Mouse (Mus musculus) heart, embryonic 11.5 days (tissue): ENCODE measurements around the gene Coro2a. TPM values are rescaled to one million over a fixed set of nuclear protein-coding genes. Genes with fewer than 3 reads are reported as not detected.

ENCODE experiments used
- ATAC-seq: fragments of 200-750 bp; cut with Nextera tagmentation; replicated peaks from 2 replicates; pipeline ENCODE4 v1.8.0; 2017; ENCODE audit warnings: moderate library complexity; ENCODE audit not compliant: insufficient number of reproducible peaks, low FRiP score, low TSS enrichment
- H3K27ac ChIP-seq: fragments of 300-500 bp; sonication (generic); 2 replicates; pipeline ENCODE4 v1.5.1; 2014; ENCODE audit warnings: mild to moderate bottlenecking, low read depth, low read length
- H3K27me3 ChIP-seq: fragments of 300-500 bp; sonication (generic); 2 replicates; pipeline ENCODE4 v1.6.1; 2014; ENCODE audit warnings: mild to moderate bottlenecking, low read length, mixed read lengths; ENCODE audit not compliant: control insufficient read depth, insufficient read depth
- H3K36me3 ChIP-seq: fragments of 300-500 bp; sonication (generic); 2 replicates; pipeline ENCODE4 v1.6.1; 2014; ENCODE audit warnings: mild to moderate bottlenecking, low read length, moderate library complexity, mixed read lengths; ENCODE audit not compliant: control insufficient read depth, insufficient read depth
- H3K4me1 ChIP-seq: fragments of 300-500 bp; sonication (generic); 2 replicates; pipeline ENCODE4 v1.6.1; 2014; ENCODE audit warnings: low read length; ENCODE audit not compliant: control insufficient read depth, insufficient read depth
- H3K4me2 ChIP-seq: fragments of 300-500 bp; sonication (generic); 2 replicates; pipeline ENCODE4 v1.6.1; 2014; ENCODE audit warnings: mild to moderate bottlenecking, moderate library complexity
- H3K4me3 ChIP-seq: fragments of 300-500 bp; sonication (generic); 2 replicates; pipeline ENCODE4 v1.5.1; 2014; ENCODE audit warnings: low read depth, low read length
- H3K9ac ChIP-seq: fragments of 300-500 bp; sonication (generic); 2 replicates; pipeline ENCODE4 v1.6.1; 2014; ENCODE audit warnings: mild to moderate bottlenecking, low read depth, low read length, moderate library complexity
- H3K9me3 ChIP-seq: fragments of 300-500 bp; sonication (generic); replicated peaks from 2 replicates; pipeline ENCODE4 v1.6.1; 2016; ENCODE audit warnings: low read length; ENCODE audit not compliant: control insufficient read depth
- WGBS: fragments of 180-500 bp; shearing (Covaris S2); extraction: QIAGEN DNeasy Blood & Tissue Kit; methylation state at CpG from one replicate; pipeline ENCODE4 v1.1.7; 2014; ENCODE audit not compliant: insufficient replicate concordance; 5-methylcytosine and 5-hydroxymethylcytosine counted together
- polyA plus RNA-seq: library from polyadenylated mRNA; unstranded; fragments of >200 nt; fragmentation: Nextera tagmentation; extraction: Ambion mirVana; gene quantifications from 2 replicates; pipeline ENCODE4 v1.2.1, GENCODE M21; 2014

Coro2a gene
- polyA plus RNA-seq, 1 experiment from 2014 or later, result 0.50 TPM

DNA sequence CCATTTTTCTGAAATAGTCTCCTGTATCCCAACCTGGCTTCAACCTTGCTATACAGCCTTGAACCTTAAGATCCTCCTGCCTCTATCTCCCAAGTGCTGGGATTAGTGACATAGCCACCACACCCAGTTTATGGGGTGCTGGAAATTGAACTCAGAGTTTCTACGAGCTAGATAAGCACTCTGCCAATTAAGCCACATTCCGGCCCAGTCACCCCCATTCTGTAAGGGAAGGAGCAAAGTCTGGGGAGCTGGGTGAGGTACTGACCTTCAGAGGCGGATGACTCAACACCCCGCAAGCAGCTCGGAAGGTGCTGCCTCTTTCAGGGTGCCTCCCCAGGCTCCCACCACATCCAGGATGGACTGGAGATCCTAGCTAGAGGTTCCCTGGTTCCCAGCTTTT is 7.9 kb downstream of the Coro2a start:
- Histone ChIP-seq H3K36me3 (no peaks in the 10 kb centered on the region), H3K4me1 (no peaks in the 10 kb centered on the region), H3K27ac (no peak overlapping the region), H3K9ac (no peak overlapping the region), H3K4me3 (no peak overlapping the region), H3K9me3 (no peaks in the 10 kb centered on the region), H3K4me2 (no peak overlapping the region), H3K27me3 (peaks cover 19% of the 10 kb centered on the region)
- no peak for ATAC-seq
- 76% methylated on average over 5 of the region's 5 CpGs for WGBS

DNA sequence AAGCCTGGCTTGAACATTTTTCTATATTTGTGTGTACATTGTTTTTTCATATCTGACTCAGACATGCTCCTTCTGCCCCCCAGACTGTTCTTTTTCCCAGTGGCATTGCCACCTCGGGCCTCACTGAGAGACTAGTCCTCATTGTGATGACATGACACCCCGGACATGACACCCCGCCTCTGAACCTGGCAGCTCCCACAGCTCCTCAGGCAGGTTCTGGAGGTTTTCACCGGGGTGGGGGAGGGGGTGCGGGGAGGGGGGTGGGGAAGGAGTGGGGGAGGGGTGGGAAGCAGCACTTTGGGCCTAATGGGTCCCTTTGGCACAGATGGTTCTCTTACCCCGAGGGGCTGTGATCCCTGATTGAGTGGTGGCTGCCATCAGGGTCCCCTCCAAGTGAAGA is 8.5 kb downstream of the Coro2a start:
- H3K36me3 ChIP-seq, result no peaks in the 10 kb centered on the region
- no peaks in the 10 kb centered on the region for H3K4me1 ChIP-seq
- H3K4me3 ChIP-seq, result no peak overlapping the region
- no peak for ATAC-seq
- H3K27ac ChIP-seq, result no peak overlapping the region
- 20% methylated on average over 6 of the region's 6 CpGs for WGBS
- no peak overlapping the region for H3K9ac ChIP-seq
- peaks cover 16% of the 10 kb centered on the region for H3K27me3 ChIP-seq
- no peaks in the 10 kb centered on the region for H3K9me3 ChIP-seq
- H3K4me2 ChIP-seq, result no peak overlapping the region

DNA sequence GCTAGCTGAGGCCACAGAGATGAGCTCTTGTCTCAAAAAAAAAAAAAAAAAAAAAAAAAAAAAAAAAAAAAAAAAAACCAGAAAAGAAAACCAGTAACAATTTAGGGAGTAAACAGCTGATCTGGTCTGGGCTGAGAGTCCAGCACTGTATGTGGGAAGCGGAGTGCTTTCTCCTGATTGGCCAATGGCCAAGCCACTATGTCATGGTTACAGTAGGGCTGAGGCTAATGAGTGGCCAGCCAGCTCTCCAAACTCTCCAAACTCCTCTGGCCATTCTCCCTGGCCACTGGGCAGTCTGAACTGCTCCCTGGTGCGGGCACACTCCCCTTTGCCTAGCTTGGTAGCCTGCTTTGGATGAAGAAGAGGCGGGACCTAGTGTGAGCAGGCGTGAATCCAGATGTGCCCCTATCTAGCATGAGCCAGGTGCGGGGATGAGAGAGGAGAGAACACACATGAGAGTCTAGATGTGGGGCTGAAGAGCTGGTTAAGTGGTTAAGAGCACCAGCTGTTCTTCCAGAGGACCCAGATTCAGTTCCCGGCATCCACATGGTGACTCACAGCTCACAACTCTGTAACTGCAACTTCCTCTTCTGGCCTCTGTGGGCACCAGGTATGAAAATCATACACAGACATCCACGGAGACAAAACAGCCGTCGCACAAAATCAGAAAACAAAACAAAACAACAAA is 10.0 kb downstream of the Coro2a start:
- peaks cover 4% of the 10 kb centered on the region; the same call in 1 of the 2 replicates for H3K27me3 ChIP-seq
- no peak overlapping the region for H3K4me2 ChIP-seq
- no peak overlapping the region for H3K4me3 ChIP-seq
- no peak overlapping the region for H3K9ac ChIP-seq
- WGBS, result 83% methylated on average over 9 of the region's 9 CpGs
- ATAC-seq, result no peak
- H3K4me1 ChIP-seq, result peaks cover 3% of the 10 kb centered on the region
- no peaks in the 10 kb centered on the region for H3K36me3 ChIP-seq
- no peaks in the 10 kb centered on the region for H3K9me3 ChIP-seq
- no peak overlapping the region for H3K27ac ChIP-seq

DNA sequence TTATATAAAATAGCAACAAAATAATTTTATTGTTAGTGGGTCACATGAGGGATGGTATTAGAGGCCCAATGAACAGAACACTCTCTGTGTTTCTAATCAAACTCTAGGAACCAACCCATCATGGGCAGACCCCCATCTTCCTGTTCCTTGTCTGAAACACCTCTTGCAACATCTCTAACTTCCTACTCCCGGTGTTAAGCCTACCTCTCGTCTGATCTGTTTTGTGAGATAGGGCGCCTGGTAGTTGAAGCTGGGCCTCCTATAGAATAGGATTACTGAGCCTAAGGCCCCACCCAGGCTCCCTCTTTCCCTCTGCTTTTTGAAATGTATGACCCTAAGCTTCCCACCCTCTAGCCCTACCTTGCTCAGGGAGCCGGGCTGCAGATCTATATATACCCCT is 11.2 kb downstream of the Coro2a start:
- H3K9me3 ChIP-seq, result no peaks in the 10 kb centered on the region
- peaks cover 7% of the 10 kb centered on the region for H3K4me1 ChIP-seq
- H3K27ac ChIP-seq, result no peak overlapping the region
- no peaks in the 10 kb centered on the region for H3K27me3 ChIP-seq
- no peak overlapping the region for H3K4me3 ChIP-seq
- H3K36me3 ChIP-seq, result no peaks in the 10 kb centered on the region
- H3K4me2 ChIP-seq, result no peak overlapping the region
- ATAC-seq, result no peak
- 37% methylated on average over 4 of the region's 4 CpGs for WGBS
- H3K9ac ChIP-seq, result no peak overlapping the region

DNA sequence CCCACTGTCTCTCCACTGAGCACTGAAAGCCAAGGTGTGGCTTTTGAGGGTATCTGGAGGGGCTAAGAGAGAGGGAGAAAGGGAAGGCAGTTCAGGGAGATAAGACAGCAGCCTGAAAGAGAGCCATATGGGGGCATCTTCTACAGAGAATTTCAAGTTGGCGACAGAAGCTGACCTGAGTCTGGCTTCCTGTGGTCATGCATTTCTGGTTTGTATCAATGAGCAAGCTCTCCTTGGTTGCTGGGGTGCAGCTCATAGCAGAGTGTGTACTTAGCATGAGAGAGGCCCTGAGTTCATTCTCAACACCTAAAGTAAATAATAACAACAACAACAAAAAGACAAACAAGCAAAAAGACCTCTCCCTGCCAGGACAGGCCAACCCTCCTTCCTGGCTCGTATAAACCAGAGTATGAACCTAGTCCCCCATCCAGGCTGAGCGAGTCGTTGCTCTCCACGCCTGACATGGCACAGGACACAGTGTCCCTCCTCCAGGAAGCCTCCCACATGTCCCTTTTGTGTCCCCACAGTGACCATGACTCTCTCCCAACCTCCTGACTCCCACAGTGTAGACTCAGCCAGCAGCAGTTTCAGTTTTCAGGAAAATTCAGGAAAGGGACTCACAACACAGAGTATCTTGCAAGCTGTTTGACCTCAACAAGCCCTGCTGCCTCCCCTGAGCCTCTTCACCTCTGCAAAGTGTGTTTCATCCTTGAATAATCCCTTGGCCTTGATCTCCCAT is 11.9 kb downstream of the Coro2a start:
- WGBS, result 60% methylated on average over 5 of the region's 5 CpGs
- H3K4me2 ChIP-seq, result no peak overlapping the region
- H3K9ac ChIP-seq, result no peak overlapping the region
- H3K9me3 ChIP-seq, result no peaks in the 10 kb centered on the region
- no peak overlapping the region for H3K27ac ChIP-seq
- no peaks in the 10 kb centered on the region; the same call in 1 of the 2 replicates for H3K27me3 ChIP-seq
- no peak for ATAC-seq
- H3K36me3 ChIP-seq, result no peaks in the 10 kb centered on the region
- H3K4me1 ChIP-seq, result peaks cover 7% of the 10 kb centered on the region
- H3K4me3 ChIP-seq, result no peak overlapping the region

DNA sequence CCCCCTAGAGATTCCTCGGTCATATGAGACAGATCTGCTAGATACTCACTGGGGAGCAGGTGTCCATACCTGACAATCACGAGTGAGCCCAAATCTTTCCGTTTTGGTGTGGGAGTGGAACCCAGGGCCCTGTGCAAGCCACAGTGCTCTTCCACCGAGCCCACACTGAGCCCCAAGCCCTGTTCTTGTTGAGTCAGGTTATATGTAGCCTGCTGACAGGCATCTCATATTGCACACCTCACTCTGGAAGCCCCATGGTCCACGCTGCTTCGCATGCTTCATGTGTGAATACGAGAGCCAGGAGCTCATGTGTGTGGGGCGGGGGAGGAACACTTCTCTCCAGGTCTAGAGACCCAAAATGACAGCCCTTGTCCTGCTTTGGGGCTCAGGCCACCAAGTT is 12.9 kb downstream of the Coro2a start:
- H3K4me3 ChIP-seq, result no peak overlapping the region
- H3K27me3 ChIP-seq, result no peaks in the 10 kb centered on the region; the same call in 1 of the 2 replicates
- H3K27ac ChIP-seq, result no peak overlapping the region
- H3K9ac ChIP-seq, result no peak overlapping the region
- no peak for ATAC-seq
- peaks cover 7% of the 10 kb centered on the region for H3K4me1 ChIP-seq
- H3K36me3 ChIP-seq, result no peaks in the 10 kb centered on the region
- 79% methylated on average over 8 of the region's 8 CpGs for WGBS
- H3K4me2 ChIP-seq, result no peak overlapping the region
- no peaks in the 10 kb centered on the region for H3K9me3 ChIP-seq

DNA sequence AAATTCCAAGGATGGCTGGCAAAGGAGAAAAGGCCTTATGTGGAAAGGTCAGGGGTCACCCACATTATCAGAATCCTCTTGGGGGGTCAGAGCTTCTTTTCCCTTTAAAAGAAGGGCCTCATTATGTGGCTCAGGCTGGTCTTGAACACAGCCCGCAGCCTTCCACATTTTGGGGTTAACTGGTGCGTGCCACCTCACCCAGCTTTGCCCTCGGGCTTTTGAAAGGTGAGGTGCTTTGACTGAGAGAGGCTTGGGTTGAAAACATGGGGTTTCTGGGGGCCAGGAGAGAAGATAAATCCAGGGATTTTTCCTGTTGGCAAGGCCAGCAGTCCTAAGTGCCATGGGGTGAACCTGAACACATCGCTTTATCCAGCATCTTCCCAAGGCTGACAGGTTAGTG is 15.5 kb downstream of the Coro2a start:
- 73% methylated on average over 4 of the region's 4 CpGs for WGBS
- H3K27me3 ChIP-seq, result no peaks in the 10 kb centered on the region; the same call in 1 of the 2 replicates
- no peak overlapping the region for H3K4me3 ChIP-seq
- no peak overlapping the region for H3K9ac ChIP-seq
- no peak for ATAC-seq
- no peak overlapping the region for H3K4me2 ChIP-seq
- no peak overlapping the region for H3K27ac ChIP-seq
- no peaks in the 10 kb centered on the region for H3K36me3 ChIP-seq
- peaks cover 7% of the 10 kb centered on the region for H3K4me1 ChIP-seq
- no peaks in the 10 kb centered on the region for H3K9me3 ChIP-seq

DNA sequence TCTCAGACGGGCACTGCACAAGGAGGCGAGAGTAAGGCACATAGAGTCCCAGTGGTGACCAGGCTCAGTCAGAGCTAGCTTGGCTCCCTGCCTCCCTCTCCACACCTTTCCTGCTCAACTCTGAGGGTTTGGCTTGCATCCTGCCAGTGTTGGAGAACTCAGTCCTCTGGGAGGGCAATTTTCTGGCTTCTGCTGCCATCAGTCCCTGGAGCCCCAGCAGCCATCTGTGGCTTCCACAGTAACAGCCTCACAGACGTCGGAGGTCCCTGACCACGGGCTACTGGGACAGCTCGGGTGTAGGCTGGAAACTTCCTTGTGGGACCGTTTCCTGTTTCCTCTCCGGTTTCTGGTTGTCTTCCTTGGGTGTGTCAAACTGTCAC is 16.2 kb downstream of the Coro2a start:
- Histone ChIP-seq H3K4me1 (peaks cover 7% of the 10 kb centered on the region), H3K27ac (no peak overlapping the region), H3K36me3 (no peaks in the 10 kb centered on the region), H3K9me3 (0 out of 2 replicates have a peak, but pooled peaks cover 1% of the 10 kb centered on the region), H3K4me2 (no peak overlapping the region), H3K9ac (no peak overlapping the region), H3K27me3 (no peaks in the 10 kb centered on the region; the same call in 1 of the 2 replicates), H3K4me3 (no peak overlapping the region)
- WGBS, result 53% methylated on average over 8 of the region's 8 CpGs
- ATAC-seq, result no peak
